Mouse (Mus musculus) lung, postnatal 0 days (tissue): Measurements from ENCODE around the gene Snrnp27.

Experiments
- CTCF ChIP-seq: IDR thresholded peaks from 2 replicates; pipeline ENCODE4 v1.5.1; 2016; ENCODE audit warnings: antibody characterized with exemption, mild to moderate bottlenecking
- EP300 ChIP-seq: IDR thresholded peaks from 2 replicates; pipeline ENCODE4 v1.6.1; 2016; ENCODE audit warnings: antibody characterized with exemption, mild to moderate bottlenecking, control low read depth

GRCm38 (mm10) chr6:86708072-86708774, 23.9 kb upstream of the Snrnp27 start:
- TF ChIP-seq CTCF (no peak), EP300 (no peak)
